Mouse (Mus musculus): ENCODE data around the gene Spaca4.

Spaca4 gene

GRCm38 (mm10) chr7:45727625-45728024 is 2.0 kb upstream of the Spaca4 start:
- DNase-seq (ENCODE audit: low read depth, low spot score) = no peak

- no peak for DNase-seq (ENCODE audit: low read depth, low spot score)
Measured at GRCm38 (mm10) chr7:45726419-45726818, 806 bp upstream of the Spaca4 start.

- no peak for DNase-seq (ENCODE audit: low read depth, low spot score)
Measured at GRCm38 (mm10) chr7:45725151-45725550, 462 bp downstream of the Spaca4 start.

GRCm38 (mm10) chr7:45723781-45724180 is 1.8 kb downstream of the Spaca4 start:
- no peak for DNase-seq (ENCODE audit: low read depth, low spot score)

GRCm38 (mm10) chr7:45723301-45723700 is 2.3 kb downstream of the Spaca4 start:
- DNase-seq (ENCODE audit: low read depth, low spot score) = no peak

- DNase-seq (ENCODE audit: low read depth, low spot score) = no peak
Measured at GRCm38 (mm10) chr7:45722348-45722713, 3.3 kb downstream of the Spaca4 start.

- no peak for DNase-seq (ENCODE audit: low read depth, low spot score)
Measured at GRCm38 (mm10) chr7:45721642-45722347, 3.8 kb downstream of the Spaca4 start.

GRCm38 (mm10) chr7:45721234-45721571 is 4.4 kb downstream of the Spaca4 start:
- no peak for DNase-seq (ENCODE audit: low read depth, low spot score)

GRCm38 (mm10) chr7:45720413-45721233 is 5.0 kb downstream of the Spaca4 start, which contains the start of gene Fam83e:
Gene Fam83e, plus strand, starts transcription at chr7:45721212.
- no peak for DNase-seq (ENCODE audit: low read depth, low spot score)

- DNase-seq (ENCODE audit: low read depth, low spot score) = no peak
Measured at GRCm38 (mm10) chr7:45719738-45720412, 5.7 kb downstream of the Spaca4 start.

- no peak for DNase-seq (ENCODE audit: low read depth, low spot score)
Measured at GRCm38 (mm10) chr7:45719180-45719579, 6.4 kb downstream of the Spaca4 start.

GRCm38 (mm10) chr7:45718331-45718730 is 7.3 kb downstream of the Spaca4 start:
- DNase-seq (ENCODE audit: low read depth, low spot score) = no peak

GRCm38 (mm10) chr7:45717918-45718297 is 7.7 kb downstream of the Spaca4 start, which contains the start of gene Sphk2:
Gene Sphk2, minus strand, starts transcription at chr7:45718002.
- peak; percentile 95 for DNase-seq (ENCODE audit: low read depth, low spot score)

- DNase-seq (ENCODE audit: low read depth, low spot score) = no peak
Measured at GRCm38 (mm10) chr7:45716952-45717917, 8.4 kb downstream of the Spaca4 start.

GRCm38 (mm10) chr7:45716460-45716857 is 9.2 kb downstream of the Spaca4 start:
- no peak for DNase-seq (ENCODE audit: low read depth, low spot score)

GRCm38 (mm10) chr7:45715741-45716459 is 9.7 kb downstream of the Spaca4 start:
- no peak for DNase-seq (ENCODE audit: low read depth, low spot score)

- DNase-seq (ENCODE audit: low read depth, low spot score) = peak; percentile 92
Measured at GRCm38 (mm10) chr7:45715090-45715708, 10.4 kb downstream of the Spaca4 start, which contains the start of gene Rpl18. Gene Rpl18, plus strand, starts transcription at chr7:45715457.

- no peak for DNase-seq (ENCODE audit: low read depth, low spot score)
Measured at GRCm38 (mm10) chr7:45714630-45715089, 11.0 kb downstream of the Spaca4 start.

GRCm38 (mm10) chr7:45713881-45714520 is 11.6 kb downstream of the Spaca4 start:
- no peak for DNase-seq (ENCODE audit: low read depth, low spot score)
